Mouse (Mus musculus): ENCODE data around the gene Cacna1e. TPM values are rescaled to one million over a fixed set of nuclear protein-coding genes. Genes with fewer than 3 reads are reported as not detected.

Cacna1e gene
- total and polyA plus RNA-seq, 3 experiments, result not detected

- TF ChIP-seq MYC (IDR thresholded peaks at IDR 0.05; ENCODE audit: low read depth, low read length) (no peak), NELFE (IDR thresholded peaks at IDR 0.05; ENCODE audit: low read depth, low read length) (no peak), MXI1 (IDR thresholded peaks at IDR 0.05; ENCODE audit: low read depth, low read length) (no peak), POLR2AphosphoS5 (IDR thresholded peaks at IDR 0.05; ENCODE audit: borderline replicate concordance, low read depth, low read length) (no peak), GATA1 (IDR thresholded peaks at IDR 0.05; ENCODE audit: low read depth, low read length) (no peak), USF1 (IDR thresholded peaks at IDR 0.05; ENCODE audit: low read depth, low read length) (no peak), ZNF384 (IDR thresholded peaks at IDR 0.05; ENCODE audit: low read depth, low read length) (no peak), E2F4 (IDR thresholded peaks at IDR 0.05; ENCODE audit: borderline replicate concordance, low read depth, low read length) (no peak), GABPA (IDR thresholded peaks at IDR 0.05; ENCODE audit: low read depth, low read length) (no peak)
- Histone ChIP-seq H3K27ac (ENCODE audit: control insufficient read depth, low read depth, low read length) (no peak overlapping the region), H3K36me3 (ENCODE audit: control insufficient read depth in 1 of 2, insufficient read depth in 2 of 2, low read length in 2 of 2) (no peaks in the 10 kb centered on the region), H3K27me3 (ENCODE audit: control insufficient read depth in 1 of 2, insufficient read depth in 2 of 2, low read length in 2 of 2) (no peaks in the 10 kb centered on the region), H3K4me3 (ENCODE audit: control insufficient read depth in 1 of 2, insufficient read depth in 1 of 2, low read depth in 2 of 2, low read length in 2 of 2) (no peak overlapping the region), H3K9me3 (replicated peaks; ENCODE audit: insufficient read depth, low read length) (no peaks in the 10 kb centered on the region), H3K9ac (ENCODE audit: control insufficient read depth, low read depth, low read length, poor library complexity, severe bottlenecking) (no peak overlapping the region), H3K4me1 (ENCODE audit: control insufficient read depth in 1 of 2, insufficient read depth in 2 of 2, low read length in 2 of 2) (no peaks in the 10 kb centered on the region), H3K79me2 (ENCODE audit: control insufficient read depth, insufficient read depth, low read length, poor library complexity) (no peaks in the 10 kb centered on the region)
- no peak for DNase-seq (ENCODE audit: low read depth, low spot score)
Measured at GRCm38 (mm10) chr1:154500187-154500866, 384.0 kb downstream of the Cacna1e start.

DNA sequence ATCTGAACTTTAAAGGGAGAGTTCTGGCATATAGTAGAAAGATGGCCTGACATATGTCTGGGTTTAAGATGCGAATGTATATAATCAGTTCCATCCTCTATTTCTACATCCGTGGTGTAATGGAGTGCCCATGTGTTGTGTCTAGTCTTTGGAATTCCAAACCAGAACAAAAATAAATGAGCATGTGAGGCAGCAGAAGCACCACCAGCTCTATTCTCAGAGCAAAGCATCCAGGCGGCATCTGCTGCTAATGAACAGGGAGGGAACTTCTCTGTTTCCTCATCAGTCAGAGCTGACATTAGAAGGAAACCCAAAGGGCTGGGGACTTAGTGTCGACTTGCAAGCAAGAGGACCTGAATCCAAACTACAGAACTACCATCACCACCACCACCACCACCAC lies 385.5 kb downstream of the Cacna1e start:
- H3K9ac ChIP-seq (ENCODE audit: control insufficient read depth, low read depth, low read length, poor library complexity, severe bottlenecking), result no peak overlapping the region
- no peak for TF ChIP-seq ZC3H11A (IDR thresholded peaks at IDR 0.05; ENCODE audit: low read depth, low read length)
- no peak for TF ChIP-seq USF1 (IDR thresholded peaks at IDR 0.05; ENCODE audit: low read depth, low read length)
- no peak for TF ChIP-seq E2F4 (IDR thresholded peaks at IDR 0.05; ENCODE audit: borderline replicate concordance, low read depth, low read length)
- TF ChIP-seq UBTF (IDR thresholded peaks at IDR 0.05; ENCODE audit: borderline replicate concordance, insufficient read depth, low read depth, low read length), result no peak
- TF ChIP-seq HCFC1 (IDR thresholded peaks at IDR 0.05; ENCODE audit: low read depth, low read length), result no peak
- no peak for TF ChIP-seq MAFK (IDR thresholded peaks at IDR 0.05; ENCODE audit: borderline replicate concordance, low read depth, low read length)
- no peak for TF ChIP-seq SMC3 (IDR thresholded peaks at IDR 0.05; ENCODE audit: low read depth, low read length)
- TF ChIP-seq ZNF384 (IDR thresholded peaks at IDR 0.05; ENCODE audit: low read depth, low read length), result no peak
- H3K79me2 ChIP-seq (ENCODE audit: control insufficient read depth, insufficient read depth, low read length, poor library complexity), result no peaks in the 10 kb centered on the region
- H3K9me3 ChIP-seq (replicated peaks; ENCODE audit: insufficient read depth, low read length), result no peaks in the 10 kb centered on the region
- no peak overlapping the region for H3K27ac ChIP-seq (ENCODE audit: control insufficient read depth, low read depth, low read length)
- DNase-seq (ENCODE audit: low read depth, low spot score), result no peak
- H3K4me3 ChIP-seq (ENCODE audit: control insufficient read depth in 1 of 2, insufficient read depth in 1 of 2, low read depth in 2 of 2, low read length in 2 of 2), result no peak overlapping the region
- H3K4me1 ChIP-seq (ENCODE audit: control insufficient read depth in 1 of 2, insufficient read depth in 2 of 2, low read length in 2 of 2), result no peaks in the 10 kb centered on the region
- H3K27me3 ChIP-seq (ENCODE audit: control insufficient read depth in 1 of 2, insufficient read depth in 2 of 2, low read length in 2 of 2), result no peaks in the 10 kb centered on the region
- H3K36me3 ChIP-seq (ENCODE audit: control insufficient read depth in 1 of 2, insufficient read depth in 2 of 2, low read length in 2 of 2), result no peaks in the 10 kb centered on the region
